Mouse (Mus musculus): ENCODE measurements around the gene Fam229a.

GRCm38 (mm10) chr4:129509650-129510049, 18.7 kb downstream of the Fam229a start:
- TF ChIP-seq CTCF (IDR thresholded peaks at IDR 0.05; ENCODE audit: extremely low read depth, insufficient read depth, insufficient read length, insufficient replicate concordance) (no peak), POLR2A (IDR thresholded peaks at IDR 0.05; ENCODE audit: low read depth, low read length) (no peak)
